Mouse (Mus musculus): Measurements from ENCODE around the gene Mettl11b. TPM values are rescaled to one million over a fixed set of nuclear protein-coding genes. Genes with fewer than 3 reads are reported as not detected.

The Mettl11b gene
- polyA plus RNA-seq, 1 experiment from 2014 or later: 0.34 TPM

Other genes starting within 250 kb of the Mettl11b start
- 29.5 and 29.7 TPM in 2 replicates for gene Kifap3, start 54.4 kb upstream of the Mettl11b start, polyA plus RNA-seq (2015; fragmentation: Nextera tagmentation; extraction: Ambion mirVana)
- gene Scyl3, start 203.9 kb upstream of the Mettl11b start, polyA plus RNA-seq (2015; fragmentation: Nextera tagmentation; extraction: Ambion mirVana): 16.4 and 18.2 TPM in 2 replicates

All from kidney, embryonic 15.5 days (tissue).